Mouse (Mus musculus) ovary, postnatal 36 days (tissue): ENCODE data around the gene Borcs7.

Experiments
- DNase-seq: peaks from one replicate; pipeline ENCODE4 v3.0.0; 2022; ENCODE audit warnings: low spot score, mixed read lengths

Borcs7 gene

GRCm38 (mm10) chr19:46662784-46663183, 26.9 kb upstream of the Borcs7 start:
- no peak for DNase-seq

DNA sequence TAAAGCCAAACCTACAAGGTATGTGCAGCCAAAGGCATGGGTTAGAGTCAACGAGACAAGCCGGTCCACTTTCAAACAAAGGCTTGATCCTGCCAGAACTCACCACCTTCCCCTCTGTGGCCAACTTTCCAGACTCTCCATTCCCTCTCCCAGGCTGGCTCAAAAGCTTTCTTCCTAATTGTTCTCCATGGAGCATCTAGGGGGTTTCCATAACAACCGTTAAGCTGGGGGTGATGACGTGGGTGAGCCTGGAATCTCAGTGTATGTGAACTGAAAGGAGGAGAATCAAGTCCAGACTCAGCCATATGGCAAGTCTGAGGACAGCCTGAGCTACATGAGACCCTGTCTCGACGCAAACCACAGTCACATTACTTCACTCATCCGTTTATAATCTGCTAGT, 24.2 kb upstream of the Borcs7 start:
- DNase-seq = no peak

GRCm38 (mm10) chr19:46667300-46667699, 22.4 kb upstream of the Borcs7 start:
- no peak for DNase-seq

GRCm38 (mm10) chr19:46668263-46668662, 21.4 kb upstream of the Borcs7 start:
- DNase-seq = no peak

DNA sequence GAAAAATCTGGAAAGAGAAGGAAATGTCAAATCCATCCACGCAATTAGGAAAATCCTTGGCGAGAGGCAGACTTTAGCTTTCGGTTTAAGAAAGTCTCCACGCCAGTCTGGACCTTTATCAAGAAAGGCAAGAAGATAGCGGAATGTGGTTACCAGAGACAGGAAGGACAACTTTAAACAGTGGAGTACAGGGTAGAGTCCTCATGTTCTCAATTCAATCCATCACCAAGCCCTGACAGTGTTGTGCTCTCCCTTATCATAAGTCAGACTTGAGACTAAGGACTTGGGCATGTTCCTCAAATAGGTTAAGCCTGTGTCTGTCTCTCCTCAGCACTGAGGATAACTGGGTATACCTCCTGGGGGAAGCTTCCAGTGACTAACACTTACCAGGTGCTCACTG, 19.9 kb upstream of the Borcs7 start:
- DNase-seq = no peak

DNA sequence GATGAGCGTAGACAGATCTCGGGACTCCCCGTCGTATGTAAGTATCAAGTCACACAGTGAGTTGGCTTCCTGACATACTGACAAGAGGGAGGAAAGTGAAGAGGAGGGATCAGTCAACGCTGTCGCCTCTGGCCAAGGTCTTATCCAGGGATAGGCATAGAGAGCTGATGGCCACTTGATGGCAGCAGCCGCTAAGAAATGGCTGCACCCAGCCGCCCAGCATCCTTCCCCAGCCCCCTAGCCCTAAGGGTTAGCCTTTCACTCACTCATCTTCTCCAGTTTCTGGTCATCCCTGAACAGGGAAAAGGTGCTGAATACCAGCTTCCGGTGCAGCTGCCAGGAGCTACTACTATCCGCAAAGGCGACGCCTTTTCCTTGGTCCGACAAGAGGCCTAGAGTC, 19.0 kb upstream of the Borcs7 start:
- DNase-seq = peak; percentile 66

GRCm38 (mm10) chr19:46672766-46673418, 16.8 kb upstream of the Borcs7 start, which contains the start of gene Cyp17a1:
Gene Cyp17a1 (minus strand): TSS chr19:46673172.
- DNase-seq = no peak

GRCm38 (mm10) chr19:46675641-46676040, 14.1 kb upstream of the Borcs7 start:
- no peak for DNase-seq

- DNase-seq = no peak
Observed at GRCm38 (mm10) chr19:46679720-46680383, 9.9 kb upstream of the Borcs7 start.

DNA sequence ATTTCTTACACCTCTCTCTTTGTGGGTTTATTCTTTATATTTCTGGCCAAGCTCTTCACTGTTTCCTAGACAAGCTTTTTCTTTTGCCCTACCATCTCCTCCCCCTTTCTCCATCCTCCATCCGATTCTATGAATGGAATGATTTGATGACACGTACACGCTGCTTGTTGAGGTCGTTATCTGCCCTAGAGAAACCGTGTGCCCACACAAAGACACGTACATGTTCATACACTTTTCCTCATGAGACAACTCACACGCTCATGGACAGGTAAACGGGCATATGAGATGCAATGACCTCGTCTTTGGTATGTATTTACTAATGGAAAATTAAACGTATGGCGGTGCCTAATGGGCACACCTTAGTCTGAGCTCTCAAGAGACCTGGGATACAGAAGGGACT, 681 bp downstream of the Borcs7 start:
- DNase-seq = no peak

GRCm38 (mm10) chr19:46691078-46691477, 1.4 kb downstream of the Borcs7 start:
- no peak for DNase-seq

- DNase-seq = no peak
Observed at GRCm38 (mm10) chr19:46693146-46693545, 3.4 kb downstream of the Borcs7 start.

GRCm38 (mm10) chr19:46696482-46696881, 6.8 kb downstream of the Borcs7 start:
- no peak for DNase-seq

- DNase-seq = no peak
Observed at GRCm38 (mm10) chr19:46696943-46697342, 7.2 kb downstream of the Borcs7 start.

DNA sequence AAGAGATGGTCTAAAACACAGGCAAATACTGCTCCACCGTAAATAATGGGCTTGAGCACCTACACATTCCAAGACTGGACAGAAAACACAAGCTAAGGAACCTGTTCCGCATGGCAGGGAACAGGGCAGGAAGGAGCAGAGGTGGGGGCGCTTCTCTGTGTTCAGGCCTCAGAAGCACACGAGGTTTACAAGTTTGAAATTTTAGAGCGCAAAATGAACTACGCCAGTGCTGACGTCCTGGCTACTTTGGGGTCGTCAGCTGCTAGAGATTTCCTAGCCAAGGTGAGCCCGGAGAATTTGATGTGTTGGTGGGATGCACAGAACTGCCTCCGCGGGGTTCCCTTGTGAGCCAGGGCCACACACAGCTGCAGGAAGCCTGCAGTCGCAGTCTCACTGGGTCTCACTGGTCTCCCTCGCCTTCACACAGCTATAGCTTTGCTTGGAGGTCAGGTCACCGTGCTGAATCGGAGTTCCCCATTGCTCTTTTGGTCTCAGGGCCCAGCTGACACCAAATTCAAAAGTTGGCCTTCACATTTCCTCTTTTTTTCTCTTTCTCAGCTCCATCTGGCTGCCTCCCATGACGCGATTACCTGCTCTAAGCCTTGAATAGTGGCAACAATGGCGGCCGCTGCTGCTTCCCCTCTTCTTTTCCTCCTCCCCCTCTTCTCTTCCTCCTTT, 8.3 kb downstream of the Borcs7 start:
- DNase-seq = no peak

- no peak for DNase-seq
Observed at GRCm38 (mm10) chr19:46699011-46699481, 9.3 kb downstream of the Borcs7 start.

GRCm38 (mm10) chr19:46701156-46701555, 11.4 kb downstream of the Borcs7 start:
- no peak for DNase-seq

GRCm38 (mm10) chr19:46705779-46706495, 16.2 kb downstream of the Borcs7 start:
- no peak for DNase-seq

GRCm38 (mm10) chr19:46706540-46707295, 17.0 kb downstream of the Borcs7 start:
- DNase-seq = no peak

- peak; percentile 78 for DNase-seq
Observed at GRCm38 (mm10) chr19:46707296-46708151, 17.8 kb downstream of the Borcs7 start, which contains the start of gene As3mt. Gene As3mt (plus strand): TSS chr19:46707458.

- no peak for DNase-seq
Observed at GRCm38 (mm10) chr19:46710614-46711013, 20.9 kb downstream of the Borcs7 start.
